In the genomic region with DNA sequence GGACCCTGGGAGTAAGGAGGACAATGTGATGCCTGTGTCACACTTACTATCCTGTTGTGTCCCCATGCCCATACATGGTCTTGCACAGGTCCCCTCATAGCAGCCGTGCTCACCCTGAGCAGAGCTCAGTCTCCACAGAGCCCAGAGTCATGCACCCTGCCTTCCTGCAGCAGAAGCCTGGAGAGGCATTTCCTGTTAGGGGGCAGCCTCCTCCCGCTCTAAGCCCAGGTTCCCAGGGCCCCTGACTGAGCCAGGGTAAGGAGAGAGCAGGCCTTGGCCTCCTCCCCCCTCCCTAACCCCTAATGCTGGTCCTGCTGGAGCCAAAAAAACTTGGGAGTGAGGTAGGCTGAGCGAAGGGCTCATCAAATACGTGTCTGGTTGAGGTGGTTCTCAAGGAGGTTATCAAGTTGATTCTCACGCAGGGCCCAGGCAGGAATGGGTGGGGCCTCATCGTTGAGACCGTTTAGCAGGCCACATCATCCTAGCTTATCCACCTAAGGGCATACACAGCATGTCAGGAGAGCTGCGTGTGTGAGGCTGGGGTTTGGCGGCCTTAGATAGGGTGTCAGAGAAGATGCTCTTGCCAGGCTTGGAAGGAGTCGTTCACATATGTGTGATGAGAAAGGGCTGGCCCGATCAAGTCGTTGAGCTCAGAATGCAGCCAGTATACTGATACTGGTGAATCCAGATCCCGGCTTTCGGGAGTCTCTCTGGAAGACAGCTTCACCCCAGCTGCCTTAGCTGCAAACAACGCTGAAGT, we compare ENCODE assay signal across 9 mouse cellular contexts. TPM values are rescaled to one million over a fixed set of nuclear protein-coding genes. Genes with fewer than 3 reads are reported as not detected.
A peak's percentile ranks its signal among the peaks of the same experiment; 100 is the strongest.
DNase-seq lines count a peak whose midpoint lies in the region; TF ChIP-seq lines count a peak whose summit lies in the region.
"Had no signal": no experiment of that assay in that cellular context is flagged by ENCODE, and none has a peak within 500 bp of the region (broad histone marks: within the 10 kb centered on the region; RNA-seq: fewer than 3 reads in every experiment).

No protein-coding gene starts in this region.

- TF ChIP-seq POLR2A in heart, adult 2 months (IDR thresholded peaks at IDR 0.05; ENCODE audit: insufficient read depth, low read depth, low read length) = no peak

- peak overlapping the region; percentile 54 for H3K4me3 ChIP-seq in heart, adult 2 months
- peak overlapping the region; percentile 61 for H3K4me3 ChIP-seq in hindbrain, embryonic 10.5 days
- H3K4me3 ChIP-seq in megakaryocyte, embryonic 14.5 days (replicated peaks) = peak overlapping the region; percentile 86

- WGBS in heart, adult 2 months = 13% methylated on average over 15 of the region's 15 CpGs
- WGBS in hindbrain, embryonic 10.5 days = 15% methylated on average over 15 of the region's 15 CpGs

- H3K9me3 ChIP-seq in hindbrain, embryonic 10.5 days = no peaks in the 10 kb centered on the region
- no peaks in the 10 kb centered on the region for H3K9me3 ChIP-seq in megakaryocyte, embryonic 14.5 days

- no peak for TF ChIP-seq CTCF in heart, adult 2 months (IDR thresholded peaks at IDR 0.05)

- peak overlapping the region; percentile 58 for H3K27ac ChIP-seq in heart, adult 2 months
- peak overlapping the region; percentile 88 for H3K27ac ChIP-seq in hindbrain, embryonic 10.5 days

- H3K27me3 ChIP-seq in heart, adult 2 months (ENCODE audit: control insufficient read depth, insufficient read depth, low read length) = no peaks in the 10 kb centered on the region; the same call in 1 of the 2 replicates
- H3K27me3 ChIP-seq in hindbrain, embryonic 10.5 days (ENCODE audit: insufficient read depth, poor library complexity, severe bottlenecking) = peaks cover 69% of the 10 kb centered on the region
- H3K27me3 ChIP-seq in megakaryocyte, embryonic 14.5 days (replicated peaks) = peaks cover 71% of the 10 kb centered on the region

- no peaks in the 10 kb centered on the region for H3K79me2 ChIP-seq in heart, adult 2 months (replicated peaks; ENCODE audit: control insufficient read depth, insufficient read depth, low read length)

- no peaks in the 10 kb centered on the region for H3K36me3 ChIP-seq in heart, adult 2 months (ENCODE audit: control insufficient read depth, insufficient read depth, low read length)
- H3K36me3 ChIP-seq in hindbrain, embryonic 10.5 days = no peaks in the 10 kb centered on the region
- H3K36me3 ChIP-seq in megakaryocyte, embryonic 14.5 days (replicated peaks; ENCODE audit: low read length) = no peaks in the 10 kb centered on the region

- TF ChIP-seq EP300 in heart, adult 2 months (IDR thresholded peaks at IDR 0.05; ENCODE audit: insufficient read depth, low read depth, low read length) = no peak

- peaks cover 6% of the 10 kb centered on the region for H3K4me1 ChIP-seq in heart, adult 2 months (ENCODE audit: control insufficient read depth, insufficient read depth, low read length)
- H3K4me1 ChIP-seq in hindbrain, embryonic 10.5 days (replicated peaks) = peaks cover 75% of the 10 kb centered on the region
- peaks cover 46% of the 10 kb centered on the region for H3K4me1 ChIP-seq in megakaryocyte, embryonic 14.5 days

- intact Hi-C loops in heart, adult 2 months (cut with DNase I) = no loop called here
- intact Hi-C loops in heart, postnatal 14 days (cut with DNase I) = no loop called here
- intact Hi-C loops in left cerebral cortex, postnatal 14 days (cut with DNase I) = no loop called here

- H3K9ac ChIP-seq in heart, adult 2 months (ENCODE audit: low read depth, low read length) = peak overlapping the region; percentile 7; the same call in 1 of the 2 replicates

- peak in 1 of 2 experiments; percentile 38 for DNase-seq in heart, adult 2 months
- no peak for DNase-seq in heart, postnatal 14 days
- DNase-seq in embryo, embryonic 10 days (ENCODE audit: low spot score) = peak; percentile 25
- DNase-seq in hindbrain, embryonic 10.5 days (ENCODE audit: low spot score) = no peak
- DNase-seq in thymus, postnatal 25 days = no peak
- DNase-seq in left cerebral cortex, postnatal 14 days (ENCODE audit: low spot score in 2 of 2) = no peak
- no peak for DNase-seq in urinary bladder, adult 2 months (ENCODE audit: low spot score)

RNA-seq across cellular contexts. Expression of gene Cd248, which starts 0.7 kb away (rescaled TPM):
- 10 to 100 TPM in 1 of 2 experiments, 1 to 10 TPM in 1; 9.3 to 12.2 TPM for total RNA-seq in heart, adult 2 months (2021)
- 18.1 and 20.0 TPM in 2 replicates for polyA plus RNA-seq in heart, adult 2 months (2012; rRNA removed)
- total RNA-seq in heart, postnatal 14 days (2021) = 10 to 100 TPM; 21.3 to 23.9 TPM
- 26.9 and 39.1 TPM in 2 replicates for polyA plus RNA-seq in hindbrain, embryonic 10.5 days (2016; fragmentation: Nextera tagmentation; extraction: Ambion mirVana)
- 0.74 and 1.3 TPM in 2 replicates for polyA plus RNA-seq in megakaryocyte, embryonic 14.5 days (2012; ENCODE audit: insufficient read depth, low replicate concordance)
- total RNA-seq in left cerebral cortex, postnatal 14 days (2021) = 1 to 10 TPM; 9.0 to 9.4 TPM
- polyA plus RNA-seq in urinary bladder, adult 2 months (2012; rRNA removed) = 77.2 and 103 TPM in 2 replicates

RNA-seq across cellular contexts. Expression of gene Rin1, which starts 16.9 kb away (rescaled TPM):
- 1 to 10 TPM; 1.2 to 1.8 TPM for total RNA-seq in heart, adult 2 months (2021)
- 2.1 and 3.0 TPM in 2 replicates for polyA plus RNA-seq in heart, adult 2 months (2012; rRNA removed)
- total RNA-seq in heart, postnatal 14 days (2021) = 1 to 10 TPM; 1.8 TPM
- polyA plus RNA-seq in hindbrain, embryonic 10.5 days (2016; fragmentation: Nextera tagmentation; extraction: Ambion mirVana) = 2.3 and 3.0 TPM in 2 replicates
- 0.47 TPM in 1 of 2 replicates, not detected in the other for polyA plus RNA-seq in megakaryocyte, embryonic 14.5 days (2012; ENCODE audit: insufficient read depth, low replicate concordance)
- total RNA-seq in left cerebral cortex, postnatal 14 days (2021) = 10 to 100 TPM; 59.6 to 66.7 TPM
- 18.4 and 24.8 TPM in 2 replicates for polyA plus RNA-seq in urinary bladder, adult 2 months (2012; rRNA removed)
- total RNA-seq: hematopoietic stem cell, adult 5-6 weeks had no signal

RNA-seq across cellular contexts. Expression of gene Tmem151a, which starts 18.1 kb away (rescaled TPM):
- total RNA-seq in heart, adult 2 months (2021) = 1 to 10 TPM; 2.6 to 2.8 TPM
- 1.9 and 3.3 TPM in 2 replicates for polyA plus RNA-seq in heart, adult 2 months (2012; rRNA removed)
- 1 to 10 TPM; 2.7 to 2.8 TPM for total RNA-seq in heart, postnatal 14 days (2021)
- polyA plus RNA-seq in hindbrain, embryonic 10.5 days (2016; fragmentation: Nextera tagmentation; extraction: Ambion mirVana) = 1.5 and 1.8 TPM in 2 replicates
- 0.32 TPM in 1 of 2 replicates, not detected in the other for polyA plus RNA-seq in megakaryocyte, embryonic 14.5 days (2012; ENCODE audit: insufficient read depth, low replicate concordance)
- total RNA-seq in left cerebral cortex, postnatal 14 days (2021) = 100 to 1,000 TPM; 164 to 171 TPM
- 2.8 and 3.9 TPM in 2 replicates for polyA plus RNA-seq in urinary bladder, adult 2 months (2012; rRNA removed)
- total RNA-seq: hematopoietic stem cell, adult 5-6 weeks had no signal

RNA-seq across cellular contexts. Expression of gene Yif1a, which starts 21.1 kb away (rescaled TPM):
- 100 to 1,000 TPM in 1 of 2 experiments, 10 to 100 TPM in 1; 90.8 to 108 TPM for total RNA-seq in heart, adult 2 months (2021)
- 242 and 247 TPM in 2 replicates for polyA plus RNA-seq in heart, adult 2 months (2012; rRNA removed)
- 10 to 100 TPM; 70.4 to 70.8 TPM for total RNA-seq in heart, postnatal 14 days (2021)
- 87.1 and 92.0 TPM in 2 replicates for polyA plus RNA-seq in hindbrain, embryonic 10.5 days (2016; fragmentation: Nextera tagmentation; extraction: Ambion mirVana)
- polyA plus RNA-seq in megakaryocyte, embryonic 14.5 days (2012; ENCODE audit: insufficient read depth, low replicate concordance) = 24.4 and 25.6 TPM in 2 replicates
- 10 to 100 TPM; 24.2 to 27.5 TPM for total RNA-seq in left cerebral cortex, postnatal 14 days (2021)
- polyA plus RNA-seq in urinary bladder, adult 2 months (2012; rRNA removed) = 122 and 131 TPM in 2 replicates

RNA-seq across cellular contexts. Expression of gene Brms1, which starts 26.1 kb away (rescaled TPM):
- 10 to 100 TPM; 14.3 to 16.9 TPM for total RNA-seq in heart, adult 2 months (2021)
- 17.0 and 18.1 TPM in 2 replicates for polyA plus RNA-seq in heart, adult 2 months (2012; rRNA removed)
- 10 to 100 TPM; 12.9 to 14.8 TPM for total RNA-seq in heart, postnatal 14 days (2021)
- 86.8 and 91.8 TPM in 2 replicates for polyA plus RNA-seq in hindbrain, embryonic 10.5 days (2016; fragmentation: Nextera tagmentation; extraction: Ambion mirVana)
- 82.3 and 110 TPM in 2 replicates for polyA plus RNA-seq in megakaryocyte, embryonic 14.5 days (2012; ENCODE audit: insufficient read depth, low replicate concordance)
- total RNA-seq in left cerebral cortex, postnatal 14 days (2021) = 10 to 100 TPM; 14.7 to 15.1 TPM
- 30.8 and 31.1 TPM in 2 replicates for polyA plus RNA-seq in urinary bladder, adult 2 months (2012; rRNA removed)
